Mouse (Mus musculus) heart, embryonic 12.5 days (tissue): Measurements from ENCODE around the gene Nyap2. TPM values are rescaled to one million over a fixed set of nuclear protein-coding genes. Genes with fewer than 3 reads are reported as not detected.

Source experiments
- ATAC-seq: fragments of 200-750 bp; cut with Nextera tagmentation; 2 replicates; pipeline ENCODE4 v1.8.0; 2017; ENCODE audit warnings: moderate TSS enrichment, moderate library complexity; ENCODE audit not compliant: insufficient number of reproducible peaks, low FRiP score
- H3K27ac ChIP-seq: fragments of 300-500 bp; sonication (generic); 2 replicates; pipeline ENCODE4 v1.5.1; 2016; ENCODE audit warnings: mild to moderate bottlenecking, moderate library complexity; ENCODE audit not compliant: poor library complexity, severe bottlenecking
- H3K27me3 ChIP-seq: fragments of 300-500 bp; sonication (generic); replicated peaks from 2 replicates; pipeline ENCODE4 v1.6.1; 2016; ENCODE audit warnings: mild to moderate bottlenecking, moderate library complexity
- H3K36me3 ChIP-seq: fragments of 300-500 bp; sonication (generic); 2 replicates; pipeline ENCODE4 v1.6.1; 2016; ENCODE audit warnings: mild to moderate bottlenecking, moderate library complexity
- H3K4me1 ChIP-seq: fragments of 300-500 bp; sonication (generic); replicated peaks from 2 replicates; pipeline ENCODE4 v1.6.1; 2016; ENCODE audit warnings: mild to moderate bottlenecking
- H3K4me2 ChIP-seq: fragments of 300-500 bp; sonication (generic); 2 replicates; pipeline ENCODE4 v1.6.1; 2016; ENCODE audit warnings: mild to moderate bottlenecking, moderate library complexity
- H3K4me3 ChIP-seq: fragments of 300-500 bp; sonication (generic); 2 replicates; pipeline ENCODE4 v1.5.1; 2016; ENCODE audit warnings: mild to moderate bottlenecking
- H3K9ac ChIP-seq: fragments of 300-500 bp; sonication (generic); 2 replicates; pipeline ENCODE4 v1.6.1; 2016; ENCODE audit warnings: mild to moderate bottlenecking, moderate library complexity
- H3K9me3 ChIP-seq: fragments of 300-500 bp; sonication (generic); replicated peaks from 2 replicates; pipeline ENCODE4 v1.6.1; 2016; ENCODE audit warnings: mild to moderate bottlenecking, moderate library complexity
- WGBS: fragments of 180-500 bp; shearing (Covaris S2); methylation state at CpG from one replicate; pipeline ENCODE4 v1.1.7; 2016; 5-methylcytosine and 5-hydroxymethylcytosine counted together
- polyA plus RNA-seq: library from polyadenylated mRNA; unstranded; fragments of >200 nt; fragmentation: Nextera tagmentation; extraction: Ambion mirVana; gene quantifications from 2 replicates; pipeline ENCODE4 v1.2.1, GENCODE M21; 2016

Gene Nyap2
- not detected in 2 replicates for polyA plus RNA-seq

DNA sequence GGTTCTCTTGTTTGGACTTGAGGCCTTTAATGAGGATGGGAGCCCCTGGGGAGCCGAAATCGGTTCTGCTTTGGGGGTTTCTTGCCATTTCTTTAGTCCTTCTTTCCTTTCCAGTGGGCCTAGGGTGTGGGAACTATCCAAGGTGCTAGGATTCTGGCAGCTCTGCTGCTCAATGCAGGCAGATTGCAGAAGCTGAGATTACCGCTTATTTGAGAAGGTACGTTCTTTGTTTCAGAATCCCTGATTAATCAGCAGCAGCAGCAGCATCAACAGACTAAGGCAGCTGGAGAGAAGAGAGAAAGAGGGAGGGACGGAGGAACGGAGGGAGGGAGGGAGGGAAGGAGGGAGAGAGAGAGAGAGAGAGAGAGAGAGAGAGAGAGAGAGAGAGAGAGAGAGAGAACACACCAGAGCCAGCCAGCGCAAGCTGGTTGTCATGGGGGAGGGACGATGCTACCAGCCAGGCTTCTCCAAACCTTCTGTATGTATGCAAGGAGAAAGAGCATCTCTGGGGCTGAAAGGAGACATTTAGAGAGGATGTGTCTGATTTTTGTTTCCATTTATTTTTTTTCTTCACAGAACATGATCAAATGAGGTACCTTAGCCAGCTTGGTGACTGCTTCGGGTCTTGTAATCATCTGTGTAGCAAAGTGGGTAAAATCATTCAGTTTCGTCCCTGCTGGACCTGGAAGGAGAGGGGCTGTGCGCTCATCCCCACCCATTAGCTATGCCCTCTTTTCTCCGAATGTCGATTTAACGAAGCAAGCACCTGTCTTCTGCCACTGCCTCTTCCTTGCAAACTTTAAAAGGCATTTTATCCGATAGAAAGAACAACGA is at the start of gene Nyap2:
TSS of gene Nyap2 (plus strand) at position 120 of the 834 bp plus-strand sequence.
- no peak for ATAC-seq
- H3K27ac ChIP-seq = no peak within 1 kb of the TSS
- no peaks in the 10 kb centered on the region for H3K9me3 ChIP-seq
- H3K4me1 ChIP-seq = no peaks in the 10 kb centered on the region
- no peak within 1 kb of the TSS for H3K9ac ChIP-seq
- 31% methylated on average over 16 of the region's 16 CpGs for WGBS
- no peaks in the 10 kb centered on the region for H3K36me3 ChIP-seq
- H3K4me3 ChIP-seq = no peak within 1 kb of the TSS
- H3K27me3 ChIP-seq = no peaks in the 10 kb centered on the region
- no peak within 1 kb of the TSS for H3K4me2 ChIP-seq

- no peaks in the 10 kb centered on the region for H3K4me1 ChIP-seq
- no peak for ATAC-seq
- no peaks in the 10 kb centered on the region for H3K9me3 ChIP-seq
- H3K4me3 ChIP-seq = no peak overlapping the region
- WGBS = 60% methylated on average over 5 of the region's 5 CpGs
- H3K27ac ChIP-seq = no peak overlapping the region
- H3K27me3 ChIP-seq = no peaks in the 10 kb centered on the region
- no peak overlapping the region for H3K9ac ChIP-seq
- H3K4me2 ChIP-seq = no peak overlapping the region
- no peaks in the 10 kb centered on the region for H3K36me3 ChIP-seq
Measured at GRCm38 (mm10) chr1:81042907-81043868, 33.6 kb upstream of the Nyap2 start.

- H3K9me3 ChIP-seq = no peaks in the 10 kb centered on the region
- H3K27me3 ChIP-seq = no peaks in the 10 kb centered on the region
- no peak overlapping the region for H3K9ac ChIP-seq
- 75% methylated on average over 5 of the region's 5 CpGs for whole genome bisulfite sequencing
- no peak overlapping the region for H3K4me3 ChIP-seq
- H3K4me2 ChIP-seq = no peak overlapping the region
- H3K36me3 ChIP-seq = no peaks in the 10 kb centered on the region
- no peak overlapping the region for H3K27ac ChIP-seq
- no peaks in the 10 kb centered on the region for H3K4me1 ChIP-seq
- no peak for ATAC-seq
Measured at GRCm38 (mm10) chr1:81058340-81058739, 18.4 kb upstream of the Nyap2 start.

- Histone ChIP-seq H3K36me3 (no peaks in the 10 kb centered on the region), H3K27me3 (no peaks in the 10 kb centered on the region), H3K27ac (no peak overlapping the region), H3K4me1 (no peaks in the 10 kb centered on the region), H3K4me2 (no peak overlapping the region), H3K9me3 (no peaks in the 10 kb centered on the region), H3K9ac (no peak overlapping the region), H3K4me3 (no peak overlapping the region)
- WGBS = 62% methylated on average over 2 of the region's 2 CpGs
- ATAC-seq = no peak
Measured at GRCm38 (mm10) chr1:81058835-81059234, 17.9 kb upstream of the Nyap2 start.

GRCm38 (mm10) chr1:81062811-81063210 is 13.9 kb upstream of the Nyap2 start:
- no peaks in the 10 kb centered on the region for H3K36me3 ChIP-seq
- no peak overlapping the region for H3K4me2 ChIP-seq
- no peaks in the 10 kb centered on the region for H3K27me3 ChIP-seq
- H3K4me1 ChIP-seq = no peaks in the 10 kb centered on the region
- H3K4me3 ChIP-seq = no peak overlapping the region
- H3K9ac ChIP-seq = no peak overlapping the region
- H3K9me3 ChIP-seq = no peaks in the 10 kb centered on the region
- no peak for ATAC-seq
- 81% methylated on average over 2 of the region's 2 CpGs for WGBS
- no peak overlapping the region for H3K27ac ChIP-seq

GRCm38 (mm10) chr1:81076259-81076658 is 491 bp upstream of the Nyap2 start:
- H3K4me1 ChIP-seq = no peaks in the 10 kb centered on the region
- 69% methylated on average over 9 of the region's 9 CpGs for WGBS
- H3K4me2 ChIP-seq = no peak overlapping the region
- H3K4me3 ChIP-seq = no peak overlapping the region
- no peak for ATAC-seq
- H3K36me3 ChIP-seq = no peaks in the 10 kb centered on the region
- H3K9me3 ChIP-seq = no peaks in the 10 kb centered on the region
- no peak overlapping the region for H3K27ac ChIP-seq
- no peaks in the 10 kb centered on the region for H3K27me3 ChIP-seq
- H3K9ac ChIP-seq = no peak overlapping the region

DNA sequence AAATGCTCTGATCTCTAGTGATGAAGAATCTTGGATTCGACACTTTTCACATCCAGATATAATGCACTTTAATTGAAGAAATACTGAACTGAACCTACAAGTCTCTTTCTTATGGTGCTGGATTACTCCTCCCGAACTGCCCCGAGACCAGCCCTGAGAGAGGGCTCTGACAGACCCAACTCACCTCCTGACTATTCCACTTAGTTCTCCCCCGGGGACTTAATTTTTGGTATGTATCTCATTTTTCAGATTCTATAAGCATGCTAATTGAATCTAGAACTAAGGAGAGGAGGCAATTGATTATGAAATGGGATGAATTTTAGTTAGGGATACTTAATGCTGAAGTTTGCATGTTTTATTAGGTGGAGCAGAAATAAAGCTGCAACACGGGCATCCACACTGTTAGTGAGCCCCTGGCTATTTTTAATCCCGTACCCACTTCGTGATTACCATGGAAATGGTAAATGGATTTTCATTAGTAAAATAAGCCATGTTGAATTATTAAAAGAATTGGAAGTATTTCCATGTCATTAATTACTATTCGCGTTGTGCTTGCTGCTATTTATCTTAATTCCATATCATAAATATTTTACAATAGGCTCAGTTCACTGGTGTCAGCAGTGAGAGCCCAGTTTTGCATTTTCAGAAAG is 1.0 kb downstream of the Nyap2 start:
- no peaks in the 10 kb centered on the region for H3K36me3 ChIP-seq
- H3K4me2 ChIP-seq = no peak overlapping the region
- no peaks in the 10 kb centered on the region for H3K9me3 ChIP-seq
- no peak for ATAC-seq
- no peak overlapping the region for H3K9ac ChIP-seq
- 71% methylated on average over 9 of the region's 9 CpGs for WGBS
- no peaks in the 10 kb centered on the region for H3K4me1 ChIP-seq
- H3K27ac ChIP-seq = no peak overlapping the region
- H3K4me3 ChIP-seq = no peak overlapping the region
- no peaks in the 10 kb centered on the region for H3K27me3 ChIP-seq

GRCm38 (mm10) chr1:81087485-81087884 is 10.7 kb downstream of the Nyap2 start:
- no peak overlapping the region for H3K27ac ChIP-seq
- H3K36me3 ChIP-seq = no peaks in the 10 kb centered on the region
- H3K4me1 ChIP-seq = no peaks in the 10 kb centered on the region
- no peak for ATAC-seq
- no peak overlapping the region for H3K4me2 ChIP-seq
- no peak overlapping the region for H3K9ac ChIP-seq
- no peaks in the 10 kb centered on the region for H3K27me3 ChIP-seq
- H3K4me3 ChIP-seq = no peak overlapping the region
- WGBS = 74% methylated on average over 5 of the region's 5 CpGs
- H3K9me3 ChIP-seq = no peaks in the 10 kb centered on the region

DNA sequence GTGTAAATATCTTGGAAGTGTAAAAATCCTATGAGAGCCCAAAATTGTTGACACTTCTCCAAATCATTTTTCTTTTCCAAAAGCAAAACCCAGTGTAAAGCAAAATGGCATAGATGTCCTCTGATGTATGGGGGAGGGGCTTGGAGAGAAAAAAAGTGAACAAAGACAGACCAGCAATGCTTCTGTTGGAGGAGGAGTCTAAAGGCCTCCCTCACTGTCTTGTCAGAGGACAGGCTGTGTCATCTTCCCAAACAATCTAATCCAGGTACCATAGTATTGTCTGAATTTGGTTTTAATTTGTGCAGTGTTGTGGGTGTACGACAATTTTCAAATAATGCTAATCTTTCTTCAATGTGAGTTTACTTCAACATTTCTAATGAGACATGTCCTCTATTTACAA is 13.7 kb downstream of the Nyap2 start:
- Histone ChIP-seq H3K9me3 (no peaks in the 10 kb centered on the region), H3K27me3 (no peaks in the 10 kb centered on the region), H3K9ac (no peak overlapping the region), H3K36me3 (no peaks in the 10 kb centered on the region), H3K4me3 (no peak overlapping the region), H3K4me2 (no peak overlapping the region), H3K27ac (no peak overlapping the region), H3K4me1 (no peaks in the 10 kb centered on the region)
- no peak for ATAC-seq
- WGBS = 85% methylated on average over 1 of the region's 1 CpGs

DNA sequence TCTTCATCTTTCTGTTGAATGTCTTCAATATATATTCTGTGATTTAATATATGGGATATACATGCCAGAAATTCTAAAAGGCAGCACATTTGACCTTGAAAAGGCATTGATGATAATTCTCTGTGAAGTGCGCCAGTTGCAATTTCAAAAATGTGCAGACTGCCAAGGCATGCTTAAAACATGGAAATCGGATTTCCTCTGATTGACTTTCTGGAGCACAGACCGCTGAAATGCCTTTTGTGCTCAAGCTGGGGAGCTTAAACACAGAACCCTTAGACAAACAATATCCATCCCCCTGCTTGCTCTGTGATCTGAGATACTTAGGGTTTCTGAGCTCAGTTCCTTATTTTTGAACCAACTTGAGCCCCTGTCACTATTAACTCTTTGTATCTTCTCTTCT is 14.2 kb downstream of the Nyap2 start:
- no peak overlapping the region for H3K4me2 ChIP-seq
- WGBS = 57% methylated on average over 3 of the region's 3 CpGs
- no peaks in the 10 kb centered on the region for H3K4me1 ChIP-seq
- no peaks in the 10 kb centered on the region for H3K27me3 ChIP-seq
- H3K9me3 ChIP-seq = no peaks in the 10 kb centered on the region
- H3K36me3 ChIP-seq = no peaks in the 10 kb centered on the region
- H3K4me3 ChIP-seq = no peak overlapping the region
- no peak overlapping the region for H3K27ac ChIP-seq
- no peak overlapping the region for H3K9ac ChIP-seq
- ATAC-seq = no peak

- 71% methylated on average over 2 of the region's 2 CpGs for WGBS
- no peaks in the 10 kb centered on the region for H3K9me3 ChIP-seq
Measured at GRCm38 (mm10) chr1:81092056-81092455, 15.3 kb downstream of the Nyap2 start.

More at GRCm38 (mm10) chr1:81092056-81092455, 15.3 kb downstream of the Nyap2 start:
- ATAC-seq = no peak
- Histone ChIP-seq H3K4me3 (no peak overlapping the region), H3K4me2 (no peak overlapping the region), H3K27ac (no peak overlapping the region), H3K27me3 (no peaks in the 10 kb centered on the region), H3K36me3 (no peaks in the 10 kb centered on the region), H3K4me1 (no peaks in the 10 kb centered on the region), H3K9ac (no peak overlapping the region)
